In genomic region chr1:87127206-87128030, GRCm38 (mm10) we compare ENCODE assay signal across 8 mouse cellular contexts. TPM values are rescaled to one million over a fixed set of nuclear protein-coding genes. Genes with fewer than 3 reads are reported as not detected.
DNase-seq lines count a peak whose midpoint lies in the region; ATAC-seq lines count a peak whose summit lies in the region.

No protein-coding gene starts in this region.

- H3K27ac ChIP-seq in midbrain, embryonic 13.5 days: no peak overlapping the region

- H3K4me1 ChIP-seq in megakaryocyte, embryonic 14.5 days: peaks cover 9% of the 10 kb centered on the region; the same call in 1 of the 2 replicates
- H3K4me1 ChIP-seq in midbrain, embryonic 13.5 days (replicated peaks): no peaks in the 10 kb centered on the region; the same call in 1 of the 2 replicates

- 8% methylated on average over 43 of the region's 43 CpGs for WGBS in midbrain, embryonic 13.5 days

- H3K4me3 ChIP-seq in megakaryocyte, embryonic 14.5 days (replicated peaks): peak overlapping the region; percentile 42
- H3K4me3 ChIP-seq in midbrain, embryonic 13.5 days (replicated peaks): peak overlapping the region; percentile 22

- H3K27me3 ChIP-seq in megakaryocyte, embryonic 14.5 days (replicated peaks): peaks cover 65% of the 10 kb centered on the region
- H3K27me3 ChIP-seq in midbrain, embryonic 13.5 days: peaks cover 37% of the 10 kb centered on the region

- H3K9me3 ChIP-seq in megakaryocyte, embryonic 14.5 days: peaks cover 11% of the 10 kb centered on the region; the same call in 1 of the 2 replicates
- H3K9me3 ChIP-seq in midbrain, embryonic 13.5 days: no peaks in the 10 kb centered on the region

- no peak for ATAC-seq in megakaryocyte, adult 5-6 weeks (ENCODE audit: poor library complexity, severe bottlenecking)
- ATAC-seq in midbrain, embryonic 13.5 days: peak; percentile 56

- peak; percentile 10 to 12 for DNase-seq in cerebellum, adult 18-20 months
- DNase-seq in cerebellum, adult 8-10 months: no peak
- DNase-seq in kidney, postnatal 4 days: peak; percentile 42 to 55
- no peak for DNase-seq in gastrocnemius, adult 8-10 months (ENCODE audit: low spot score in 2 of 2)
- DNase-seq in urinary bladder, postnatal 10 days (ENCODE audit: low spot score): no peak

- peak overlapping the region; percentile 45 for H3K4me2 ChIP-seq in midbrain, embryonic 13.5 days (replicated peaks)

- no peak overlapping the region; the same call in 1 of the 2 replicates for H3K9ac ChIP-seq in midbrain, embryonic 13.5 days (replicated peaks)

- H3K36me3 ChIP-seq in megakaryocyte, embryonic 14.5 days (replicated peaks; ENCODE audit: low read length): no peaks in the 10 kb centered on the region
- no peaks in the 10 kb centered on the region for H3K36me3 ChIP-seq in midbrain, embryonic 13.5 days

RNA-seq across cellular contexts. Expression of gene Akp3, which starts 2.6 kb away (rescaled TPM):
- polyA plus RNA-seq in megakaryocyte, embryonic 14.5 days (2012; ENCODE audit: insufficient read depth, low replicate concordance): not detected in 2 replicates
- total RNA-seq in megakaryocyte, adult 5-6 weeks (2015): not detected in 2 replicates
- not detected in 2 replicates for total RNA-seq in megakaryocyte, adult 5-6 weeks (2017)
- not detected in 2 replicates for polyA plus RNA-seq in midbrain, embryonic 13.5 days (2015; fragmentation: Nextera tagmentation; extraction: Ambion mirVana)
- not detected for total RNA-seq in gastrocnemius, adult 8-10 months (2022)

RNA-seq across cellular contexts. Expression of gene Alpi, which starts 26.0 kb away (rescaled TPM):
- not detected in 2 replicates for polyA plus RNA-seq in megakaryocyte, embryonic 14.5 days (2012; ENCODE audit: insufficient read depth, low replicate concordance)
- not detected in 2 replicates for total RNA-seq in megakaryocyte, adult 5-6 weeks (2015)
- not detected in 2 replicates for total RNA-seq in megakaryocyte, adult 5-6 weeks (2017)
- 0.08 TPM in 1 of 2 replicates, not detected in the other for polyA plus RNA-seq in midbrain, embryonic 13.5 days (2015; fragmentation: Nextera tagmentation; extraction: Ambion mirVana)
- total RNA-seq in gastrocnemius, adult 8-10 months (2022): not detected

RNA-seq across cellular contexts. Expression of gene Ecel1, which starts 28.9 kb away (rescaled TPM):
- not detected in 2 replicates for polyA plus RNA-seq in megakaryocyte, embryonic 14.5 days (2012; ENCODE audit: insufficient read depth, low replicate concordance)
- total RNA-seq in megakaryocyte, adult 5-6 weeks (2015): not detected in 2 replicates
- total RNA-seq in megakaryocyte, adult 5-6 weeks (2017): not detected in 2 replicates
- 12.8 and 15.0 TPM in 2 replicates for polyA plus RNA-seq in midbrain, embryonic 13.5 days (2015; fragmentation: Nextera tagmentation; extraction: Ambion mirVana)
- not detected for total RNA-seq in gastrocnemius, adult 8-10 months (2022)

RNA-seq across cellular contexts. Expression of gene Alppl2, which starts 37.7 kb away (rescaled TPM):
- polyA plus RNA-seq in megakaryocyte, embryonic 14.5 days (2012; ENCODE audit: insufficient read depth, low replicate concordance): not detected in 2 replicates
- total RNA-seq in megakaryocyte, adult 5-6 weeks (2015): not detected in 2 replicates
- total RNA-seq in megakaryocyte, adult 5-6 weeks (2017): not detected in 2 replicates
- not detected in 2 replicates for polyA plus RNA-seq in midbrain, embryonic 13.5 days (2015; fragmentation: Nextera tagmentation; extraction: Ambion mirVana)
- total RNA-seq in gastrocnemius, adult 8-10 months (2022): not detected

RNA-seq across cellular contexts. Expression of gene Prss56, which starts 55.7 kb away (rescaled TPM):
- polyA plus RNA-seq in megakaryocyte, embryonic 14.5 days (2012; ENCODE audit: insufficient read depth, low replicate concordance): not detected in 2 replicates
- not detected in 2 replicates for total RNA-seq in megakaryocyte, adult 5-6 weeks (2015)
- total RNA-seq in megakaryocyte, adult 5-6 weeks (2017): not detected in 2 replicates
- 0.12 TPM in 1 of 2 replicates, not detected in the other for polyA plus RNA-seq in midbrain, embryonic 13.5 days (2015; fragmentation: Nextera tagmentation; extraction: Ambion mirVana)
- total RNA-seq in gastrocnemius, adult 8-10 months (2022): not detected

Comparison
In these comparisons a context has a peak if more than half of its experiments do, and no peak if none do; other contexts are left out.
1. DNase-seq: peak in cerebellum, adult 18-20 months (2 of 2) and kidney, postnatal 4 days (2 of 2); none in cerebellum, adult 8-10 months (single experiment), gastrocnemius, adult 8-10 months (0 of 2) and urinary bladder, postnatal 10 days (single experiment).